Mouse (Mus musculus): ENCODE measurements at regions not wholly inside any gene's neighbourhood (a gene's known extent, or its start where the extent isn't known, plus 50 kb on each side); places are given as distances from the start of the nearest gene placed in this dataset.

GRCm38 (mm10) chr4:74466081-74466480, 223.8 kb downstream of the Kdm4c start:
- no peak for DNase-seq (ENCODE audit: extremely low spot score)

- DNase-seq (ENCODE audit: extremely low spot score) = no peak
Observed at GRCm38 (mm10) chr4:74512489-74512888, 270.2 kb downstream of the Kdm4c start.

- no peak for DNase-seq (ENCODE audit: extremely low spot score)
Observed at GRCm38 (mm10) chr4:74553888-74554287, 311.6 kb downstream of the Kdm4c start.

GRCm38 (mm10) chr4:74563565-74563964, 321.3 kb downstream of the Kdm4c start:
- peak; percentile 49 for DNase-seq (ENCODE audit: extremely low spot score)

GRCm38 (mm10) chr4:74586400-74586799, 344.1 kb downstream of the Kdm4c start:
- no peak for DNase-seq (ENCODE audit: extremely low spot score)

- no peak for DNase-seq (ENCODE audit: extremely low spot score)
Observed at GRCm38 (mm10) chr4:74587125-74587524, 344.8 kb downstream of the Kdm4c start.

- DNase-seq (ENCODE audit: extremely low spot score) = no peak
Observed at GRCm38 (mm10) chr4:74588761-74589160, 346.5 kb downstream of the Kdm4c start.

- DNase-seq (ENCODE audit: extremely low spot score) = peak; percentile 49
Observed at GRCm38 (mm10) chr4:74613032-74613431, 370.7 kb downstream of the Kdm4c start.

All from embryo, embryonic 9.5 days (tissue).